Mouse (Mus musculus) embryonic facial prominence, embryonic 14.5 days (tissue): ENCODE results near the gene Fdxr. TPM values are rescaled to one million over a fixed set of nuclear protein-coding genes. Genes with fewer than 3 reads are reported as not detected.

ENCODE experiments used
- ATAC-seq: fragments of 200-750 bp; cut with Nextera tagmentation; 2 replicates; pipeline ENCODE4 v1.8.0; 2017; ENCODE audit warnings: low read depth, moderate number of reproducible peaks, moderate TSS enrichment
- DNase-seq: peaks from one replicate; pipeline ENCODE4 v3.0.0-alpha.2; 2015; ENCODE audit warnings: low spot score
- H3K27ac ChIP-seq: fragments of 300-500 bp; sonication (generic); replicated peaks from 2 replicates; pipeline ENCODE4 v1.5.1; 2014; ENCODE audit warnings: low read depth, mild to moderate bottlenecking, low read length, moderate library complexity
- H3K27me3 ChIP-seq: fragments of 300-500 bp; sonication (generic); replicated peaks from 2 replicates; pipeline ENCODE4 v1.6.1; 2014; ENCODE audit warnings: low read length; ENCODE audit not compliant: control insufficient read depth, insufficient read depth
- H3K36me3 ChIP-seq: fragments of 300-500 bp; sonication (generic); 2 replicates; pipeline ENCODE4 v1.6.1; 2014; ENCODE audit warnings: low read length, mixed read lengths; ENCODE audit not compliant: control insufficient read depth, insufficient read depth
- H3K4me1 ChIP-seq: fragments of 300-500 bp; sonication (generic); 2 replicates; pipeline ENCODE4 v1.6.1; 2014; ENCODE audit warnings: antibody characterized with exemption, low read length; ENCODE audit not compliant: control insufficient read depth, insufficient read depth
- H3K4me2 ChIP-seq: fragments of 300-500 bp; sonication (generic); 2 replicates; pipeline ENCODE4 v1.6.1; 2014; ENCODE audit warnings: low read depth, mild to moderate bottlenecking, low read length, moderate library complexity, mixed read lengths
- H3K4me3 ChIP-seq: fragments of 300-500 bp; sonication (generic); 2 replicates; pipeline ENCODE4 v1.5.1; 2014; ENCODE audit warnings: low read depth, mild to moderate bottlenecking, low read length
- H3K9ac ChIP-seq: fragments of 300-500 bp; sonication (generic); 2 replicates; pipeline ENCODE4 v1.6.1; 2014; ENCODE audit warnings: low read depth, mild to moderate bottlenecking, low read length, moderate library complexity, mixed read lengths
- H3K9me3 ChIP-seq: fragments of 300-500 bp; sonication (generic); 2 replicates; pipeline ENCODE4 v1.6.1; 2016; ENCODE audit warnings: low read length; ENCODE audit not compliant: control insufficient read depth
- WGBS: fragments of 180-500 bp; shearing (Covaris S2); extraction: QIAGEN DNeasy Blood & Tissue Kit; methylation state at CpG from one replicate; pipeline ENCODE4 v1.1.7; 2014; 5-methylcytosine and 5-hydroxymethylcytosine counted together
- polyA plus RNA-seq: library from polyadenylated mRNA; unstranded; fragments of >200 nt; fragmentation: Nextera tagmentation; extraction: Ambion mirVana; gene quantifications from 2 replicates; pipeline ENCODE4 v1.2.1, GENCODE M21; 2014

Fdxr gene
- polyA plus RNA-seq, 1 experiment from 2014 or later, result 10.4 TPM

- WGBS, result 63% methylated on average over 1 of the region's 1 CpGs
Observed at GRCm38 (mm10) chr11:115308781-115309180, 31.9 kb upstream of the Fdxr start.

GRCm38 (mm10) chr11:115306863-115307262 is 30.0 kb upstream of the Fdxr start, which contains the start of gene Otop2:
TSS of gene Otop2 (plus strand) at chr11:115307163.
- Histone ChIP-seq H3K4me2 (no peak within 1 kb of the TSS), H3K36me3 (no peaks in the 10 kb centered on the region), H3K9ac (no peak within 1 kb of the TSS), H3K4me1 (0 out of 2 replicates have a peak, but pooled peaks cover 5% of the 10 kb centered on the region), H3K4me3 (no peak within 1 kb of the TSS), H3K27ac (no peak within 1 kb of the TSS), H3K9me3 (no peaks in the 10 kb centered on the region), H3K27me3 (no peaks in the 10 kb centered on the region)
- WGBS, result 25% methylated on average over 8 of the region's 8 CpGs
- ATAC-seq (no peak), DNase-seq (no peak)

More at GRCm38 (mm10) chr11:115308781-115309180, 31.9 kb upstream of the Fdxr start:
- no peak for ATAC-seq
- Histone ChIP-seq H3K4me3 (no peak overlapping the region), H3K36me3 (no peaks in the 10 kb centered on the region), H3K27me3 (peaks cover 11% of the 10 kb centered on the region), H3K9me3 (no peaks in the 10 kb centered on the region), H3K9ac (no peak overlapping the region), H3K4me1 (0 out of 2 replicates have a peak, but pooled peaks cover 5% of the 10 kb centered on the region), H3K4me2 (no peak overlapping the region), H3K27ac (no peak overlapping the region)
- DNase-seq, result no peak

GRCm38 (mm10) chr11:115303167-115303566 is 26.3 kb upstream of the Fdxr start:
- Histone ChIP-seq H3K9ac (no peak overlapping the region), H3K9me3 (no peaks in the 10 kb centered on the region), H3K4me2 (no peak overlapping the region), H3K27ac (no peak overlapping the region), H3K27me3 (peaks cover 10% of the 10 kb centered on the region), H3K36me3 (no peaks in the 10 kb centered on the region), H3K4me3 (no peak overlapping the region), H3K4me1 (0 out of 2 replicates have a peak, but pooled peaks cover 5% of the 10 kb centered on the region)
- 70% methylated on average over 8 of the region's 8 CpGs for WGBS
- ATAC-seq, result no peak
- no peak for DNase-seq

- H3K36me3 ChIP-seq, result no peaks in the 10 kb centered on the region
- H3K9ac ChIP-seq, result no peak overlapping the region
- 89% methylated on average over 2 of the region's 2 CpGs for WGBS
- H3K27ac ChIP-seq, result no peak overlapping the region
- no peaks in the 10 kb centered on the region for H3K9me3 ChIP-seq
- no peaks in the 10 kb centered on the region for H3K4me1 ChIP-seq
- H3K4me3 ChIP-seq, result no peak overlapping the region
- no peak for ATAC-seq
- no peak overlapping the region for H3K4me2 ChIP-seq
- H3K27me3 ChIP-seq, result peaks cover 27% of the 10 kb centered on the region
- DNase-seq, result no peak
Observed at GRCm38 (mm10) chr11:115301351-115301750, 24.5 kb upstream of the Fdxr start.

GRCm38 (mm10) chr11:115300745-115301144 is 23.9 kb upstream of the Fdxr start:
- H3K9me3 ChIP-seq, result no peaks in the 10 kb centered on the region
- H3K36me3 ChIP-seq, result no peaks in the 10 kb centered on the region
- H3K27ac ChIP-seq, result no peak overlapping the region
- 83% methylated on average over 4 of the region's 4 CpGs for WGBS
- H3K4me1 ChIP-seq, result no peaks in the 10 kb centered on the region
- no peak for ATAC-seq
- H3K4me3 ChIP-seq, result no peak overlapping the region
- H3K9ac ChIP-seq, result no peak overlapping the region
- H3K4me2 ChIP-seq, result no peak overlapping the region
- peaks cover 32% of the 10 kb centered on the region for H3K27me3 ChIP-seq
- no peak for DNase-seq

- ATAC-seq, result no peak
- Histone ChIP-seq H3K9me3 (no peaks in the 10 kb centered on the region), H3K27me3 (peaks cover 32% of the 10 kb centered on the region), H3K4me2 (no peak overlapping the region), H3K27ac (no peak overlapping the region), H3K36me3 (no peaks in the 10 kb centered on the region), H3K9ac (no peak overlapping the region), H3K4me3 (no peak overlapping the region), H3K4me1 (no peaks in the 10 kb centered on the region)
- no peak for DNase-seq
- 61% methylated on average over 8 of the region's 8 CpGs for WGBS
Observed at GRCm38 (mm10) chr11:115298160-115298559, 21.3 kb upstream of the Fdxr start.

- under 1% methylated on average over 36 of the region's 44 CpGs for WGBS
- ATAC-seq, result peak; percentile 81
Observed at GRCm38 (mm10) chr11:115297214-115297826, 20.5 kb upstream of the Fdxr start, which contains the start of gene Fads6. TSS of gene Fads6 (minus strand) at chr11:115297663.

GRCm38 (mm10) chr11:115296471-115297210 is 19.8 kb upstream of the Fdxr start:
- Histone ChIP-seq H3K4me1 (peaks cover under 1% of the 10 kb centered on the region), H3K27me3 (peaks cover 32% of the 10 kb centered on the region), H3K36me3 (no peaks in the 10 kb centered on the region), H3K4me2 (peak overlapping the region; percentile 84), H3K4me3 (peak overlapping the region; percentile 45), H3K9me3 (no peaks in the 10 kb centered on the region), H3K9ac (peak overlapping the region; percentile 54; the same call in 1 of the 2 replicates), H3K27ac (no peak overlapping the region)
- 52% methylated on average over 21 of the region's 21 CpGs for WGBS
- ATAC-seq, result no peak
- no peak for DNase-seq

More at GRCm38 (mm10) chr11:115297214-115297826, 20.5 kb upstream of the Fdxr start, which contains the start of gene Fads6:
- Histone ChIP-seq H3K36me3 (no peaks in the 10 kb centered on the region), H3K27me3 (peaks cover 32% of the 10 kb centered on the region), H3K4me1 (no peaks in the 10 kb centered on the region), H3K9ac (peak within 1 kb of the TSS; percentile 54), H3K4me3 (peak within 1 kb of the TSS; percentile 45), H3K4me2 (peak within 1 kb of the TSS; percentile 84), H3K9me3 (no peaks in the 10 kb centered on the region), H3K27ac (no peak within 1 kb of the TSS)
- peak; percentile 57 for DNase-seq
